Mouse (Mus musculus) cerebellum, adult 2 months (tissue): ENCODE data around the gene Il12rb2.

Experiments used
- CTCF ChIP-seq: fragments of 200-500 bp; IDR thresholded peaks from 2 replicates; pipeline ENCODE4 v1.5.1; 2011; ENCODE audit warnings: low read depth, mild to moderate bottlenecking, control low read depth, low read length, moderate library complexity, borderline replicate concordance; ENCODE audit not compliant: insufficient read depth
- POLR2A ChIP-seq: fragments of 200-500 bp; IDR thresholded peaks from 2 replicates; pipeline ENCODE4 v1.6.1; 2011; ENCODE audit warnings: low read length, control low read depth, borderline replicate concordance; ENCODE audit not compliant: insufficient read depth

DNA sequence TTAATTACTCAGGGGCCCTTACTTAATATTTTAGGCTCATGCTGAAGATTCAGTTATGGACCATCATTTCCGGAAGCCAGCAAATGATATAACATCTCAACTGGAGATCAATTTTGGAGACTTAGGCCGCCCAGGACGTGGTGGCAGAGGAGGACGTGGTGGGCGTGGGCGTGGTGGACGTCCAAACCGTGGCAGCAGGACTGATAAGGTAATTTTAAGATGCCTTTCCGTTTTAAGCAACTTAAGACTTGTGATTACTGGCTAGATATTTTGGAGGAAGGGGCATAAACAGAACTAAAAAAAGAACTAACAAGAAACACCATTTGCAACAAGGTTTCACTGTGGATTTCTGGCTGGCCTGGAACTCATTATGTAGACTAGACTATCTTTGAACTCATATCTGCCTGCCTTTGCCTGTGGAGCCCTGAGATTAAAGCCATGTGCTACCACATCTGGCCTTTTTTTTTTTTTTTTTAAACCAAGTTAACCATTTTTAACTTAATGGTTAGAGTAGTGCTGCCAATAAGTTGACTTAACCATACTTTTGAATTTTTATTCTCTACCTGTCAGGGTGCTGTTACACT lies 94.3 kb downstream of the Il12rb2 start:
- TF ChIP-seq POLR2A (no peak), CTCF (no peak)
